Mouse (Mus musculus): ENCODE results near the gene Rai14. TPM values are rescaled to one million over a fixed set of nuclear protein-coding genes. Genes with fewer than 3 reads are reported as not detected.
A peak's percentile ranks its signal among the peaks of the same experiment; 100 is the strongest.

Rai14 gene
- polyA plus RNA-seq, 1 experiment from 2014 or later = 66.4 TPM

DNA sequence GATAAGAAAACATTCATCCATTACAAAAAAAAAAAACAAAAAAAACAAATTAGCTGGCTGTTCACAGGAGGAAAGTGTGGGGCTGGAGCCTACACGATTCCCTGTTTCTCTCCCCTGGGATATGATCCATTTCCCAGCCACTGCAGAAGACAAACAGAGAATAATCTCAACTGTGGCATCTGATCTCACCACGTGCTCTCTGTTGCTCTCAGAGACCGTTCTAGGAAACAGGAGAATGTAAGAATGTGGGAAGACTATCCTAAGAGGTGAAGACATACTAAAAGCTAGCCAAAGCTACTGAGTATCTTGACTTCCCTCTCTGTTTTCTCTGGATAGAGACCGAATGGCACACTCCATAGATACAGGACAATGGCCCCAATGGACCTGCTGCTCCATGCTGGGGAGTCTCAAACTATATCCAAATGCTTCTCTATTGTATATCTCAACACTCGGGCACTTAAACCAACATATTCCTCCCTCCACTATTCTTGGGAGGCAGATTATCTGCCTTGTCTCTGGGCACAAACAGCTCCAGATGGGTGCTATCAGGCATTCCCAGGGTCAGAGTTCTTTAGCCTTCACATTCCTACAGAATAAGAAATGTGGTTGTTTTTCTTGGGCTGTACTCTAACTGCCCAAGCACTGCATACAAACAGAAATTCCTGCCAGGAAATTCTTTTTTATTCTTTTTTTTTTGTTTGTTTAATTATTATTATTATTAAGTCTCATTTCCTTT lies 50.5 kb downstream of the Rai14 start:
- Histone ChIP-seq H3K4me3 (replicated peaks) (no peak overlapping the region), H3K4me2 (no peak overlapping the region), H3K36me3 (no peaks in the 10 kb centered on the region), H3K9ac (no peak overlapping the region), H3K27ac (peak overlapping the region; percentile 89), H3K27me3 (no peaks in the 10 kb centered on the region), H3K4me1 (peaks cover 64% of the 10 kb centered on the region), H3K9me3 (replicated peaks) (no peaks in the 10 kb centered on the region)
- 33% methylated on average over 5 of the region's 5 CpGs for WGBS
- ATAC-seq (replicated peaks; ENCODE audit: low FRiP score) = no peak

GRCm38 (mm10) chr15:10661961-10662606 lies 52.3 kb downstream of the Rai14 start:
- Histone ChIP-seq H3K27me3 (no peaks in the 10 kb centered on the region), H3K36me3 (no peaks in the 10 kb centered on the region), H3K9ac (no peak overlapping the region), H3K27ac (peak overlapping the region; percentile 89), H3K4me3 (replicated peaks) (no peak overlapping the region), H3K4me2 (no peak overlapping the region), H3K9me3 (replicated peaks) (no peaks in the 10 kb centered on the region), H3K4me1 (peaks cover 46% of the 10 kb centered on the region)
- WGBS = 20% methylated on average over 3 of the region's 3 CpGs
- ATAC-seq (replicated peaks; ENCODE audit: low FRiP score) = peak; percentile 86

DNA sequence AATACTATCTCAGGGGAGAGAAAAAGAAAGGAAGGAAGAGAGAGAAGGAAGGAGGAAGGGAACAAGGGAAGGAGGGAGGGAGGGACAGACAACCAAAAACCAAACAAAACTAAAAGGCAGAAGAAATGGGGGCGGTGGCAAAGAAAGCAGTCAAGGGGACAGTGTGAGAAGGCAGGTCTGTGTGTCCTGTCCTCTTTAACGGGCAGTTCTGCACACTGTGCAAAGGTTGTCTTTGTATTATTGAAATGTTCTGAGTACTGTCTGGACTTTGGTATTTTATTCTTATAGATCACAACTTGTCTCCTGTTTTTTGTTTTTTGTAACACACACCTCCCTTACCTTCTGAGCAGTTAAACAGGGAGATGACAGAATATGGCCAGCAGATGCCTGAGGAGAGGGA lies 55.6 kb downstream of the Rai14 start:
- no peak overlapping the region for H3K4me3 ChIP-seq (replicated peaks)
- H3K9ac ChIP-seq = no peak overlapping the region
- H3K4me2 ChIP-seq = no peak overlapping the region
- no peak overlapping the region for H3K27ac ChIP-seq
- whole genome bisulfite sequencing = 81% methylated on average over 2 of the region's 2 CpGs
- no peaks in the 10 kb centered on the region for H3K27me3 ChIP-seq
- no peaks in the 10 kb centered on the region for H3K36me3 ChIP-seq
- ATAC-seq (replicated peaks; ENCODE audit: low FRiP score) = no peak
- peaks cover 31% of the 10 kb centered on the region for H3K4me1 ChIP-seq
- no peaks in the 10 kb centered on the region for H3K9me3 ChIP-seq (replicated peaks)

- peaks cover 6% of the 10 kb centered on the region for H3K4me1 ChIP-seq
- ATAC-seq (replicated peaks; ENCODE audit: low FRiP score) = no peak
- 89% methylated on average over 5 of the region's 5 CpGs for WGBS
These were observed 58.3 kb downstream of the Rai14 start for GRCm38 (mm10) chr15:10656146-10656545.

GRCm38 (mm10) chr15:10655151-10655905 lies 59.1 kb downstream of the Rai14 start:
- H3K4me2 ChIP-seq = no peak overlapping the region
- no peaks in the 10 kb centered on the region for H3K27me3 ChIP-seq
- no peak for ATAC-seq (replicated peaks; ENCODE audit: low FRiP score)
- no peak overlapping the region for H3K9ac ChIP-seq
- 0 out of 2 replicates have a peak, but pooled peaks cover 2% of the 10 kb centered on the region for H3K4me1 ChIP-seq
- WGBS = 54% methylated on average over 8 of the region's 8 CpGs
- no peak overlapping the region for H3K4me3 ChIP-seq (replicated peaks)
- no peaks in the 10 kb centered on the region for H3K9me3 ChIP-seq (replicated peaks)
- H3K27ac ChIP-seq = no peak overlapping the region
- H3K36me3 ChIP-seq = no peaks in the 10 kb centered on the region

More at GRCm38 (mm10) chr15:10656146-10656545, 58.3 kb downstream of the Rai14 start:
- Histone ChIP-seq H3K36me3 (no peaks in the 10 kb centered on the region), H3K4me2 (no peak overlapping the region), H3K4me3 (replicated peaks) (no peak overlapping the region), H3K9ac (no peak overlapping the region), H3K9me3 (replicated peaks) (no peaks in the 10 kb centered on the region), H3K27me3 (no peaks in the 10 kb centered on the region), H3K27ac (no peak overlapping the region)

DNA sequence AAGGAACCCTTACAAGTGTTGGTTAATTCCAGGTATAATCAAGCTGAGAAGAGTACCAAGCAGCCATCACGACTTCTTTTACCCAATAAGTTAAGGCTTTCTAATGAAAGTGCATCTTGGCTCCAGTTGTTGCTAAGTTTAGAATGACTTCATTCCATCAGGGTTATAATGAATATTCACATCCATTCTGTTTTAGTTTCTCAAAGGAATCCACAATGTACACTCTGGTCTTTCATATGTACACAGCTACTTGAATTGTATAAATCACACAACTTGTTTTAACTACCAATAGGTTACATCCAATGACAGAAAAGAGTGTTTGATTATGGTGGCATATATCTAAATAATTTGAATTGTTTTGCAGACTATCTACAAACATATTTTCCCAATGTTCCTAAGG lies 59.7 kb downstream of the Rai14 start:
- no peak overlapping the region for H3K4me3 ChIP-seq (replicated peaks)
- ATAC-seq (replicated peaks; ENCODE audit: low FRiP score) = no peak
- 92% methylated on average over 1 of the region's 1 CpGs for WGBS

GRCm38 (mm10) chr15:10652931-10653475 lies 61.4 kb downstream of the Rai14 start:
- no peak for ATAC-seq (replicated peaks; ENCODE audit: low FRiP score)
- WGBS = 51% methylated on average over 2 of the region's 2 CpGs
- no peak overlapping the region for H3K9ac ChIP-seq
- no peaks in the 10 kb centered on the region for H3K36me3 ChIP-seq
- no peak overlapping the region for H3K4me2 ChIP-seq
- H3K4me3 ChIP-seq (replicated peaks) = no peak overlapping the region
- no peaks in the 10 kb centered on the region for H3K27me3 ChIP-seq
- H3K27ac ChIP-seq = no peak overlapping the region
- peaks cover 20% of the 10 kb centered on the region for H3K4me1 ChIP-seq
- no peaks in the 10 kb centered on the region for H3K9me3 ChIP-seq (replicated peaks)

More for the DNA sequence above, 59.7 kb downstream of the Rai14 start:
- no peak overlapping the region for H3K9ac ChIP-seq
- no peaks in the 10 kb centered on the region for H3K36me3 ChIP-seq
- H3K4me1 ChIP-seq = peaks cover 5% of the 10 kb centered on the region; the same call in 1 of the 2 replicates
- H3K4me2 ChIP-seq = no peak overlapping the region
- no peak overlapping the region for H3K27ac ChIP-seq
- no peaks in the 10 kb centered on the region for H3K27me3 ChIP-seq
- no peaks in the 10 kb centered on the region for H3K9me3 ChIP-seq (replicated peaks)

GRCm38 (mm10) chr15:10648372-10649109 lies 65.9 kb downstream of the Rai14 start:
- H3K9ac ChIP-seq = no peak overlapping the region
- peaks cover 57% of the 10 kb centered on the region for H3K4me1 ChIP-seq
- no peaks in the 10 kb centered on the region for H3K27me3 ChIP-seq
- H3K4me2 ChIP-seq = peak overlapping the region; percentile 20; the same call in 1 of the 2 replicates
- peak; percentile 94 for ATAC-seq (replicated peaks; ENCODE audit: low FRiP score)
- H3K9me3 ChIP-seq (replicated peaks) = no peaks in the 10 kb centered on the region
- H3K27ac ChIP-seq = peak overlapping the region; percentile 76
- no peaks in the 10 kb centered on the region for H3K36me3 ChIP-seq
- 13% methylated on average over 6 of the region's 6 CpGs for WGBS
- no peak overlapping the region for H3K4me3 ChIP-seq (replicated peaks)

DNA sequence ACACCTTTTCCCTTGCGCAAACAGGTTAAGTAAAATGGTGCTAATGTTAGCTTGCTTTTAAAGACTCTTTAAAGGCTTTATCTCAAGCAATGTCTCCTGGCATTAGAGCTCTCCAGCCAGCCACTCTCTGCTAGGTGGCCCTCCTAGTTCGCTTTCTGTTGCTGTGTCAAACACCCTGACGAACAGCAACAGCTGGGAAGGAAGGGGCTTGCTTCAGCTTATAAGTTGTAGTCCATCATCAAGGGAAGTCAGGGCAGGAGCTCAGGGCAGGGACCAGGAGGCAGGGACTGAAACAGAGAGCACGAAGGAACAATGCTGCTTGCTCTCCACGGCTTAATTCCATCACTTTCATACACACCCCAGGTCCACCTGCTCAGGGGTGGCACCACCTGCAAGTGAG lies 68.1 kb downstream of the Rai14 start:
- Histone ChIP-seq H3K9ac (no peak overlapping the region), H3K27me3 (no peaks in the 10 kb centered on the region), H3K4me3 (replicated peaks) (no peak overlapping the region), H3K36me3 (no peaks in the 10 kb centered on the region), H3K4me1 (peaks cover 68% of the 10 kb centered on the region), H3K4me2 (no peak overlapping the region), H3K27ac (peak overlapping the region; percentile 45; the same call in 1 of the 2 replicates), H3K9me3 (replicated peaks) (no peaks in the 10 kb centered on the region)
- ATAC-seq (replicated peaks; ENCODE audit: low FRiP score) = no peak
- 81% methylated on average over 5 of the region's 5 CpGs for WGBS

DNA sequence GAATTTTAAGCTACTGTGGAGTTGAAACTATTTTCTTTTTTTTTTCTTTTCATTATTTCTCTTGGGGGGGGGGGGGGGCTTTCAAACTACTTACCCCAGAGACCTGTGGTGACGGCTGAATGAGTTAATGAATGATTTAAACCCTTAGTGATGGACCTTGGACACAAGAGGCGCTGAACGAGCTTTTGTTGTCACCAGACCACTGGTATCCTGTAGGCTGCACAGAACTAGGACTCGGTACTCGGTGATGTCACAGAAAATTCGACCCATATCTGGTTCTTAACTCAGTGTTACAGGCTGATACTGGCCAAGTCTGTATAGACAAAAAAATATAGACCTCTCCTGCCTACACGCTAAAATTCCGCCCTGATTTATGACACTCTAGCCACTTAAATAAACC lies 69.3 kb downstream of the Rai14 start:
- Histone ChIP-seq H3K9ac (no peak overlapping the region), H3K9me3 (replicated peaks) (no peaks in the 10 kb centered on the region), H3K27me3 (no peaks in the 10 kb centered on the region), H3K4me2 (no peak overlapping the region), H3K4me1 (peaks cover 73% of the 10 kb centered on the region), H3K36me3 (no peaks in the 10 kb centered on the region), H3K4me3 (replicated peaks) (no peak overlapping the region), H3K27ac (0 out of 2 replicates have a peak overlapping the region, but pooled peaks have one; percentile 66)
- WGBS = 37% methylated on average over 8 of the region's 8 CpGs
- ATAC-seq (replicated peaks; ENCODE audit: low FRiP score) = peak; percentile 33; the same call in 1 of the 2 replicates

- no peak overlapping the region for H3K4me3 ChIP-seq (replicated peaks)
- H3K4me1 ChIP-seq = peaks cover 62% of the 10 kb centered on the region
- H3K27me3 ChIP-seq = no peaks in the 10 kb centered on the region
- H3K4me2 ChIP-seq = no peak overlapping the region
- H3K9me3 ChIP-seq (replicated peaks) = no peaks in the 10 kb centered on the region
- WGBS = 85% methylated on average over 3 of the region's 3 CpGs
- ATAC-seq (replicated peaks; ENCODE audit: low FRiP score) = no peak
- H3K27ac ChIP-seq = no peak overlapping the region
- no peaks in the 10 kb centered on the region for H3K36me3 ChIP-seq
- no peak overlapping the region for H3K9ac ChIP-seq
These were observed 70.6 kb downstream of the Rai14 start for GRCm38 (mm10) chr15:10643819-10644218.
